Mouse (Mus musculus): Measurements from ENCODE around the gene Coro1a. TPM values are rescaled to one million over a fixed set of nuclear protein-coding genes. Genes with fewer than 3 reads are reported as not detected.
A peak's percentile ranks its signal among the peaks of the same experiment; 100 is the strongest.

Gene Coro1a
- polyA plus RNA-seq, 1 experiment from 2014 or later: 21.5 TPM

DNA sequence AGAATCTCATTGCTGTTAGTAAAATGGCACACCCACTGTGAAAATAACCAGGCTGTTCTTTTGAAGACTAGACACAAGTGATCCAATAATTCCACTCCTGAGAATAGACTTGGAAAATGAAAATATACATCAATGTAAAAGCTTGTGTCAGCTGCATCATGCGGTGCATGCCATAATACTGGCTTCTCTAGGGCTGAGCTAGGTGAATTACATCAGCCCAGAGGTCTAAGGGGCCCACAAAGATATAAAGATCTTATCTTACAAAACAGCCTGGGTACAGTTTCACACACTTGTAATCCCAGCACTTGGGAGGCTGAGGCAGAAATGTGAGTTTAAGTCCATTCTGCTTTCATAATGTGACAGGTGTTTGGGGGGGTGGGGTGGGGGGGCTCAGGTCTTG lies 50.1 kb downstream of the Coro1a start:
- no peak for TF ChIP-seq CTCF (IDR thresholded peaks at IDR 0.05; ENCODE audit: low read depth)
- no peak for ATAC-seq
- no peak overlapping the region for H3K27ac ChIP-seq (ENCODE audit: low read depth, low read length)
- no peaks in the 10 kb centered on the region for H3K9me3 ChIP-seq (ENCODE audit: control insufficient read depth)
- H3K4me1 ChIP-seq (replicated peaks; ENCODE audit: control insufficient read depth, insufficient read depth, low read length): no peaks in the 10 kb centered on the region
- WGBS: 41% methylated on average over 1 of the region's 1 CpGs
- H3K9ac ChIP-seq (ENCODE audit: low read depth, low read length): no peak overlapping the region
- H3K36me3 ChIP-seq (ENCODE audit: control insufficient read depth, insufficient read depth): peaks cover 7% of the 10 kb centered on the region
- no peaks in the 10 kb centered on the region for H3K27me3 ChIP-seq (replicated peaks; ENCODE audit: control insufficient read depth, insufficient read depth, low read length)
- H3K4me3 ChIP-seq (ENCODE audit: low read depth, low read length): no peak overlapping the region
- no peak overlapping the region for H3K4me2 ChIP-seq (replicated peaks; ENCODE audit: low read depth)

GRCm38 (mm10) chr7:126655695-126656094 lies 51.9 kb downstream of the Coro1a start:
- WGBS: 90% methylated on average over 3 of the region's 3 CpGs

DNA sequence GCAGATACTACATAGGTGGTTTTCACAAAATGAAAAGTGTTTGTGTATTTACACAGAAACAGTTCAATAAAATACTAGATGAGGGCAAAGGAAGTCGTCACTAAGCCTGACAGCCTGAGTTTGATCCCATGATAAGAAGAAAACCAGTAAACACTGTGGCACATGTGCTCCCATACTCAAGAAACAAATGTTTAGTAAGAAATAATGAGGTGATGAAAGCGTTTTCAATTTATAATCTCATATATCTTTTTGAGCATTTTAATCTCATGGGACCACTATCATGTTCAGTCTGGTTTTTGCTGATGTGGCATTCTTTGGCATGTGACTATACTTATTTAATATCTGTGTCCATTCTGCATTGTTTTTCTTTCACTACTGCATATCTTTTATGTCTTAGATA lies 53.6 kb downstream of the Coro1a start:
- no peak for ATAC-seq
- Histone ChIP-seq H3K4me1 (replicated peaks; ENCODE audit: control insufficient read depth, insufficient read depth, low read length) (no peaks in the 10 kb centered on the region), H3K9ac (ENCODE audit: low read depth, low read length) (no peak overlapping the region), H3K27ac (ENCODE audit: low read depth, low read length) (no peak overlapping the region), H3K4me2 (replicated peaks; ENCODE audit: low read depth) (no peak overlapping the region), H3K27me3 (replicated peaks; ENCODE audit: control insufficient read depth, insufficient read depth, low read length) (no peaks in the 10 kb centered on the region), H3K9me3 (ENCODE audit: control insufficient read depth) (no peaks in the 10 kb centered on the region), H3K36me3 (ENCODE audit: control insufficient read depth, insufficient read depth) (no peaks in the 10 kb centered on the region; the same call in 1 of the 2 replicates), H3K4me3 (ENCODE audit: low read depth, low read length) (no peak overlapping the region)
- 74% methylated on average over 2 of the region's 2 CpGs for WGBS
- TF ChIP-seq CTCF (IDR thresholded peaks at IDR 0.05; ENCODE audit: low read depth): no peak

More at GRCm38 (mm10) chr7:126655695-126656094, 51.9 kb downstream of the Coro1a start:
- no peak for ATAC-seq
- Histone ChIP-seq H3K9me3 (ENCODE audit: control insufficient read depth) (no peaks in the 10 kb centered on the region), H3K4me2 (replicated peaks; ENCODE audit: low read depth) (no peak overlapping the region), H3K36me3 (ENCODE audit: control insufficient read depth, insufficient read depth) (no peaks in the 10 kb centered on the region; the same call in 1 of the 2 replicates), H3K9ac (ENCODE audit: low read depth, low read length) (no peak overlapping the region), H3K27ac (ENCODE audit: low read depth, low read length) (no peak overlapping the region), H3K4me3 (ENCODE audit: low read depth, low read length) (no peak overlapping the region), H3K27me3 (replicated peaks; ENCODE audit: control insufficient read depth, insufficient read depth, low read length) (no peaks in the 10 kb centered on the region), H3K4me1 (replicated peaks; ENCODE audit: control insufficient read depth, insufficient read depth, low read length) (no peaks in the 10 kb centered on the region)
- no peak for TF ChIP-seq CTCF (IDR thresholded peaks at IDR 0.05; ENCODE audit: low read depth)

- Histone ChIP-seq H3K9ac (ENCODE audit: low read depth, low read length) (no peak overlapping the region), H3K27me3 (replicated peaks; ENCODE audit: control insufficient read depth, insufficient read depth, low read length) (no peaks in the 10 kb centered on the region), H3K27ac (ENCODE audit: low read depth, low read length) (no peak overlapping the region), H3K4me2 (replicated peaks; ENCODE audit: low read depth) (0 out of 2 replicates have a peak overlapping the region, but pooled peaks have one; percentile 6), H3K4me3 (ENCODE audit: low read depth, low read length) (no peak overlapping the region), H3K4me1 (replicated peaks; ENCODE audit: control insufficient read depth, insufficient read depth, low read length) (no peaks in the 10 kb centered on the region), H3K9me3 (ENCODE audit: control insufficient read depth) (no peaks in the 10 kb centered on the region), H3K36me3 (ENCODE audit: control insufficient read depth, insufficient read depth) (no peaks in the 10 kb centered on the region; the same call in 1 of the 2 replicates)
- WGBS: 16% methylated on average over 2 of the region's 2 CpGs
- peak; percentile 46 for ATAC-seq
- no peak for TF ChIP-seq CTCF (IDR thresholded peaks at IDR 0.05; ENCODE audit: low read depth)
Observed at GRCm38 (mm10) chr7:126650852-126651251, 56.7 kb downstream of the Coro1a start.

Other genes with a start within 250 kb of the Coro1a start
- 0.05 and 0.24 TPM in 2 replicates for gene Atp2a1, start 244.7 kb downstream of the Coro1a start, polyA plus RNA-seq (2015; fragmentation: Nextera tagmentation; extraction: Ambion mirVana)
- 23.6 and 23.8 TPM in 2 replicates for gene Sh2b1, start 232.4 kb downstream of the Coro1a start, polyA plus RNA-seq (2015; fragmentation: Nextera tagmentation; extraction: Ambion mirVana)
- gene Tufm, start 220.4 kb downstream of the Coro1a start, polyA plus RNA-seq (2015; fragmentation: Nextera tagmentation; extraction: Ambion mirVana): 70.3 and 76.5 TPM in 2 replicates
- 19.4 and 22.0 TPM in 2 replicates for gene Atxn2l, start 204.3 kb downstream of the Coro1a start, polyA plus RNA-seq (2015; fragmentation: Nextera tagmentation; extraction: Ambion mirVana)
- gene Eif3c, start 141.4 kb downstream of the Coro1a start, polyA plus RNA-seq (2015; fragmentation: Nextera tagmentation; extraction: Ambion mirVana): 141 and 150 TPM in 2 replicates
- gene Apobr, start 122.8 kb downstream of the Coro1a start, polyA plus RNA-seq (2015; fragmentation: Nextera tagmentation; extraction: Ambion mirVana): 0.44 and 0.57 TPM in 2 replicates
- 62.9 and 66.6 TPM in 2 replicates for gene Cln3, start 122.0 kb downstream of the Coro1a start, polyA plus RNA-seq (2015; fragmentation: Nextera tagmentation; extraction: Ambion mirVana)
- 0.14 TPM in 1 of 2 replicates, not detected in the other for gene Il27, start 112.8 kb downstream of the Coro1a start, polyA plus RNA-seq (2015; fragmentation: Nextera tagmentation; extraction: Ambion mirVana)
- gene Nupr1, start 76.9 kb downstream of the Coro1a start, polyA plus RNA-seq (2015; fragmentation: Nextera tagmentation; extraction: Ambion mirVana): 28.2 and 30.8 TPM in 2 replicates
- gene Sgf29, start 58.5 kb downstream of the Coro1a start, polyA plus RNA-seq (2015; fragmentation: Nextera tagmentation; extraction: Ambion mirVana): 21.7 and 25.8 TPM in 2 replicates
- 6.8 and 8.2 TPM in 2 replicates for gene Sult1a1, start 31.4 kb downstream of the Coro1a start, polyA plus RNA-seq (2015; fragmentation: Nextera tagmentation; extraction: Ambion mirVana)
- gene Bola2, start 12.4 kb downstream of the Coro1a start, polyA plus RNA-seq (2015; fragmentation: Nextera tagmentation; extraction: Ambion mirVana): 80.4 and 98.2 TPM in 2 replicates
- gene Slx1b, start 12.0 kb downstream of the Coro1a start, polyA plus RNA-seq (2015; fragmentation: Nextera tagmentation; extraction: Ambion mirVana): 4.8 and 5.5 TPM in 2 replicates
- 131 and 142 TPM in 2 replicates for gene Mapk3, start 51.8 kb upstream of the Coro1a start, polyA plus RNA-seq (2015; fragmentation: Nextera tagmentation; extraction: Ambion mirVana)
- gene Gdpd3, start 58.5 kb upstream of the Coro1a start, polyA plus RNA-seq (2015; fragmentation: Nextera tagmentation; extraction: Ambion mirVana): 13.9 and 14.6 TPM in 2 replicates
- gene Ypel3, start 69.2 kb upstream of the Coro1a start, polyA plus RNA-seq (2015; fragmentation: Nextera tagmentation; extraction: Ambion mirVana): 63.1 and 64.6 TPM in 2 replicates
- 0.17 TPM in 2 replicates for gene Tbx6, start 73.7 kb upstream of the Coro1a start, polyA plus RNA-seq (2015; fragmentation: Nextera tagmentation; extraction: Ambion mirVana)
- gene Ppp4c, start 84.7 kb upstream of the Coro1a start, polyA plus RNA-seq (2015; fragmentation: Nextera tagmentation; extraction: Ambion mirVana): 134 and 135 TPM in 2 replicates
- 0.97 and 1.2 TPM in 2 replicates for gene Fam57b, start 89.9 kb upstream of the Coro1a start, polyA plus RNA-seq (2015; fragmentation: Nextera tagmentation; extraction: Ambion mirVana)
- not detected in 2 replicates for gene 4930451I11Rik, start 123.9 kb upstream of the Coro1a start, polyA plus RNA-seq (2015; fragmentation: Nextera tagmentation; extraction: Ambion mirVana)
- 1.5 and 1.6 TPM in 2 replicates for gene Doc2a, start 139.6 kb upstream of the Coro1a start, polyA plus RNA-seq (2015; fragmentation: Nextera tagmentation; extraction: Ambion mirVana)
- 7.2 and 9.5 TPM in 2 replicates for gene Hirip3, start 154.2 kb upstream of the Coro1a start, polyA plus RNA-seq (2015; fragmentation: Nextera tagmentation; extraction: Ambion mirVana)
- gene Ino80e, start 154.6 kb upstream of the Coro1a start, polyA plus RNA-seq (2015; fragmentation: Nextera tagmentation; extraction: Ambion mirVana): 36.4 and 37.4 TPM in 2 replicates
- 11.5 and 12.9 TPM in 2 replicates for gene Taok2, start 176.9 kb upstream of the Coro1a start, polyA plus RNA-seq (2015; fragmentation: Nextera tagmentation; extraction: Ambion mirVana)
- 71.1 and 73.5 TPM in 2 replicates for gene Tmem219, start 215.1 kb upstream of the Coro1a start, polyA plus RNA-seq (2015; fragmentation: Nextera tagmentation; extraction: Ambion mirVana)
- gene Kctd13, start 221.1 kb upstream of the Coro1a start, polyA plus RNA-seq (2015; fragmentation: Nextera tagmentation; extraction: Ambion mirVana): 11.4 and 11.9 TPM in 2 replicates
- 0.16 and 0.21 TPM in 2 replicates for gene Asphd1, start 241.8 kb upstream of the Coro1a start, polyA plus RNA-seq (2015; fragmentation: Nextera tagmentation; extraction: Ambion mirVana)
- gene Sez6l2, start 242.8 kb upstream of the Coro1a start, polyA plus RNA-seq (2015; fragmentation: Nextera tagmentation; extraction: Ambion mirVana): 1.3 and 1.9 TPM in 2 replicates